Mouse (Mus musculus) forebrain, embryonic 16.5 days (tissue): ENCODE data around the gene Serinc5. TPM values are rescaled to one million over a fixed set of nuclear protein-coding genes. Genes with fewer than 3 reads are reported as not detected.

Experiments used
- ATAC-seq: fragments of 200-750 bp; cut with Nextera tagmentation; 2 replicates; pipeline ENCODE4 v1.8.0; 2017; ENCODE audit warnings: mild to moderate bottlenecking, moderate library complexity
- H3K27ac ChIP-seq: fragments of 300-500 bp; sonication (generic); 2 replicates; pipeline ENCODE4 v1.5.1; 2014; ENCODE audit warnings: low read length, control low read depth
- H3K27me3 ChIP-seq: fragments of 300-500 bp; sonication (generic); replicated peaks from 2 replicates; pipeline ENCODE4 v1.6.1; 2014; ENCODE audit warnings: low read length; ENCODE audit not compliant: control insufficient read depth, insufficient read depth
- H3K36me3 ChIP-seq: fragments of 300-500 bp; sonication (generic); 2 replicates; pipeline ENCODE4 v1.6.1; 2014; ENCODE audit not compliant: control insufficient read depth, insufficient read depth
- H3K4me1 ChIP-seq: fragments of 300-500 bp; sonication (generic); replicated peaks from 2 replicates; pipeline ENCODE4 v1.6.1; 2014; ENCODE audit warnings: low read length; ENCODE audit not compliant: control insufficient read depth, insufficient read depth
- H3K4me2 ChIP-seq: fragments of 300-500 bp; sonication (generic); 2 replicates; pipeline ENCODE4 v1.6.1; 2014; ENCODE audit warnings: mild to moderate bottlenecking, low read length, control low read depth
- H3K4me3 ChIP-seq: fragments of 300-500 bp; sonication (generic); replicated peaks from 2 replicates; pipeline ENCODE4 v1.5.1; 2014; ENCODE audit warnings: mild to moderate bottlenecking, low read length, control low read depth
- H3K9ac ChIP-seq: fragments of 300-500 bp; sonication (generic); replicated peaks from 2 replicates; pipeline ENCODE4 v1.6.1; 2014; ENCODE audit warnings: low read depth, low read length, control low read depth
- H3K9me3 ChIP-seq: fragments of 300-500 bp; sonication (generic); 2 replicates; pipeline ENCODE4 v1.6.1; 2016; ENCODE audit warnings: low read length; ENCODE audit not compliant: control insufficient read depth
- WGBS: fragments of 180-500 bp; shearing (Covaris S2); extraction: QIAGEN DNeasy Blood & Tissue Kit; methylation state at CpG from one replicate; pipeline ENCODE4 v1.1.7; 2014; 5-methylcytosine and 5-hydroxymethylcytosine counted together
- polyA plus RNA-seq: library from polyadenylated mRNA; unstranded; fragments of >200 nt; fragmentation: Nextera tagmentation; extraction: Ambion mirVana; gene quantifications from 2 replicates; pipeline ENCODE4 v1.2.1, GENCODE M21; 2015

Gene Serinc5
- polyA plus RNA-seq, 1 experiment from 2014 or later = 21.6 TPM

- H3K9ac ChIP-seq = no peak overlapping the region
- H3K27me3 ChIP-seq = no peaks in the 10 kb centered on the region
- no peak overlapping the region for H3K27ac ChIP-seq
- H3K9me3 ChIP-seq = no peaks in the 10 kb centered on the region
- H3K4me3 ChIP-seq = no peak overlapping the region
- H3K36me3 ChIP-seq = peaks cover 4% of the 10 kb centered on the region
- WGBS = 95% methylated on average over 7 of the region's 7 CpGs
- H3K4me2 ChIP-seq = no peak overlapping the region
- 0 out of 2 replicates have a peak, but pooled peaks cover 4% of the 10 kb centered on the region for H3K4me1 ChIP-seq
- no peak for ATAC-seq
Measured at GRCm38 (mm10) chr13:92705016-92705535, 94.2 kb downstream of the Serinc5 start.

- Histone ChIP-seq H3K4me2 (no peak overlapping the region), H3K4me1 (0 out of 2 replicates have a peak, but pooled peaks cover 4% of the 10 kb centered on the region), H3K36me3 (peaks cover 4% of the 10 kb centered on the region), H3K4me3 (no peak overlapping the region), H3K27me3 (no peaks in the 10 kb centered on the region), H3K9ac (no peak overlapping the region), H3K9me3 (no peaks in the 10 kb centered on the region), H3K27ac (no peak overlapping the region)
- ATAC-seq = no peak
- 92% methylated on average over 9 of the region's 9 CpGs for whole genome bisulfite sequencing
Measured at GRCm38 (mm10) chr13:92706342-92707061, 95.6 kb downstream of the Serinc5 start.

- Histone ChIP-seq H3K27me3 (no peaks in the 10 kb centered on the region), H3K4me3 (no peak overlapping the region), H3K27ac (no peak overlapping the region), H3K9me3 (no peaks in the 10 kb centered on the region), H3K4me2 (no peak overlapping the region), H3K36me3 (peaks cover 4% of the 10 kb centered on the region), H3K4me1 (0 out of 2 replicates have a peak, but pooled peaks cover 4% of the 10 kb centered on the region), H3K9ac (no peak overlapping the region)
- no peak for ATAC-seq
- 57% methylated on average over 2 of the region's 2 CpGs for WGBS
Measured at GRCm38 (mm10) chr13:92707941-92708340, 97.0 kb downstream of the Serinc5 start.

- no peak overlapping the region for H3K4me3 ChIP-seq
- H3K4me1 ChIP-seq = 0 out of 2 replicates have a peak, but pooled peaks cover 1% of the 10 kb centered on the region
- H3K27ac ChIP-seq = no peak overlapping the region
- H3K9me3 ChIP-seq = no peaks in the 10 kb centered on the region
- no peak for ATAC-seq
- H3K36me3 ChIP-seq = peaks cover 4% of the 10 kb centered on the region
- H3K9ac ChIP-seq = no peak overlapping the region
- WGBS = 55% methylated on average over 1 of the region's 1 CpGs
- H3K27me3 ChIP-seq = no peaks in the 10 kb centered on the region
- no peak overlapping the region for H3K4me2 ChIP-seq
Measured at GRCm38 (mm10) chr13:92708466-92708865, 97.6 kb downstream of the Serinc5 start.

- no peaks in the 10 kb centered on the region for H3K27me3 ChIP-seq
- peaks cover 4% of the 10 kb centered on the region for H3K36me3 ChIP-seq
- no peak overlapping the region for H3K9ac ChIP-seq
- 16% methylated on average over 3 of the region's 3 CpGs for WGBS
- no peaks in the 10 kb centered on the region for H3K9me3 ChIP-seq
- ATAC-seq = no peak
- no peak overlapping the region for H3K27ac ChIP-seq
- no peak overlapping the region for H3K4me3 ChIP-seq
- no peak overlapping the region for H3K4me2 ChIP-seq
- H3K4me1 ChIP-seq = no peaks in the 10 kb centered on the region
Measured at GRCm38 (mm10) chr13:92709535-92709934, 98.6 kb downstream of the Serinc5 start.

- ATAC-seq = no peak
- Histone ChIP-seq H3K36me3 (peaks cover 4% of the 10 kb centered on the region), H3K27me3 (no peaks in the 10 kb centered on the region), H3K4me1 (no peaks in the 10 kb centered on the region), H3K9ac (no peak overlapping the region), H3K4me3 (no peak overlapping the region), H3K4me2 (no peak overlapping the region), H3K27ac (no peak overlapping the region), H3K9me3 (no peaks in the 10 kb centered on the region)
- 85% methylated on average over 1 of the region's 1 CpGs for WGBS
Measured at GRCm38 (mm10) chr13:92710361-92710760, 99.5 kb downstream of the Serinc5 start.

- Histone ChIP-seq H3K36me3 (no peaks in the 10 kb centered on the region; the same call in none of the 2 replicates), H3K9me3 (no peaks in the 10 kb centered on the region), H3K9ac (no peak overlapping the region), H3K27me3 (no peaks in the 10 kb centered on the region), H3K27ac (no peak overlapping the region), H3K4me3 (no peak overlapping the region), H3K4me2 (no peak overlapping the region), H3K4me1 (no peaks in the 10 kb centered on the region)
- 87% methylated on average over 1 of the region's 1 CpGs for WGBS
- no peak for ATAC-seq
Measured at GRCm38 (mm10) chr13:92711821-92712220, 100.9 kb downstream of the Serinc5 start.

- 91% methylated on average over 4 of the region's 4 CpGs for WGBS
- no peak for ATAC-seq
Measured at GRCm38 (mm10) chr13:92712619-92713018, 101.7 kb downstream of the Serinc5 start.

GRCm38 (mm10) chr13:92717851-92718665, 107.2 kb downstream of the Serinc5 start:
- H3K9me3 ChIP-seq = no peaks in the 10 kb centered on the region
- ATAC-seq = no peak
- whole genome bisulfite sequencing = 93% methylated on average over 3 of the region's 3 CpGs
- H3K4me1 ChIP-seq = no peaks in the 10 kb centered on the region
- no peaks in the 10 kb centered on the region for H3K27me3 ChIP-seq
- no peak overlapping the region for H3K27ac ChIP-seq
- no peaks in the 10 kb centered on the region for H3K36me3 ChIP-seq
- H3K4me2 ChIP-seq = no peak overlapping the region
- H3K9ac ChIP-seq = no peak overlapping the region
- H3K4me3 ChIP-seq = no peak overlapping the region

More at GRCm38 (mm10) chr13:92712619-92713018, 101.7 kb downstream of the Serinc5 start:
- H3K4me1 ChIP-seq = no peaks in the 10 kb centered on the region
- no peak overlapping the region for H3K27ac ChIP-seq
- no peaks in the 10 kb centered on the region for H3K27me3 ChIP-seq
- no peak overlapping the region for H3K4me3 ChIP-seq
- no peak overlapping the region for H3K9ac ChIP-seq
- no peak overlapping the region for H3K4me2 ChIP-seq
- no peaks in the 10 kb centered on the region for H3K9me3 ChIP-seq
- no peaks in the 10 kb centered on the region; the same call in 1 of the 2 replicates for H3K36me3 ChIP-seq
